Mouse (Mus musculus) regulatory T cell (primary cell): ENCODE results near the gene Mapk8.

ENCODE experiments used
- in situ Hi-C: fragments of 300-600 bp; cut with MboI, MseI; formaldehyde crosslinking; loops from one replicate; pipeline ENCODE4 v1.15.1; 2025; ENCODE audit warnings: high pct_unique_total_duplicates

Gene Mapk8

GRCm38 (mm10) chr14:33447027-33447569 is at the start of gene Mapk8:
Gene Mapk8 (minus strand): TSS chr14:33447158.
- in situ Hi-C loops: loop anchor here (25.0 kb wide), 1 partner anchor 1215 kb away; the partner anchor contains the start of gene Wapl

DNA sequence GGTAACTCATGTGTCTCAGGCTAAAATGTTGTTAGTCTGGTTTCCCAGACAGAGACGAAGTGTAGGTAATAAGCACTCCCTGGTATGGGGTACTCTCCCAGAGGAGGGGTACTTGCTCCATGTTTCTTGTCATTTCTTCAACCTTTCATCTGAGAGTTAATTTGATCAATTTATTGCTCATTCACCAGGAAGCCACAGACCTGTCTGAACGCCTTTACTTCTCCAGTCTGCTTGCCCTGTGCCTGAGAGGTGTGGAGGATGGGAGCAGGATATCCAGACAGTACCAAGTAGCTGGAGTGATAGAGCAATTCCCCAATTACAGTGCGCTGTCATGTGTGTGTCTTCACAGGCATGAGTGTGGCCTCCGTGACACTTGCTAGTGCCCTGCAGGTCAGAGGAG is 48.3 kb upstream of the Mapk8 start:
- in situ Hi-C loops: no loop called here

GRCm38 (mm10) chr14:33487805-33488550 is 41.0 kb upstream of the Mapk8 start:
- in situ Hi-C loops: no loop called here

DNA sequence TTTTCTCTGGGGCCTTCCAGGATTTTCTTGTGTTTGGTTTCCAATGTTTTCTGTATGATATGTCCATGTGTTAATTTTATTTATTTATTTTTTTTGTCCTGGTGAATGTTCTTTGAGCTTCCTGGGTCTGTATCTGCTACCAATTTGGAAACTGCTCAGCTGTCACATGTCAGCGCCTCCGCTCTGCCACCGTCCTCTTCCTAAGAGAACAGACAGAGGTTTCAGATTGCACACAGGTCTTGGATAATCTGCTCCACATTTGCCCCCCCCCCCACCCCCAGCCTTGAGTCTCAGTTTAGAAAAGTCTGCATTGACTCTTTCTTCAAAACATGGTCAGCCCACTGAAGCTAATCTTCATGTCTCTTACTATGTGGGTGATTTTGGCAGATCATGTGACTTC is 35.0 kb upstream of the Mapk8 start:
- in situ Hi-C loops: no loop called here

- in situ Hi-C loops: no loop called here
Measured at GRCm38 (mm10) chr14:33476094-33476760, 29.3 kb upstream of the Mapk8 start.

GRCm38 (mm10) chr14:33474461-33474860 is 27.5 kb upstream of the Mapk8 start:
- in situ Hi-C loops: no loop called here

DNA sequence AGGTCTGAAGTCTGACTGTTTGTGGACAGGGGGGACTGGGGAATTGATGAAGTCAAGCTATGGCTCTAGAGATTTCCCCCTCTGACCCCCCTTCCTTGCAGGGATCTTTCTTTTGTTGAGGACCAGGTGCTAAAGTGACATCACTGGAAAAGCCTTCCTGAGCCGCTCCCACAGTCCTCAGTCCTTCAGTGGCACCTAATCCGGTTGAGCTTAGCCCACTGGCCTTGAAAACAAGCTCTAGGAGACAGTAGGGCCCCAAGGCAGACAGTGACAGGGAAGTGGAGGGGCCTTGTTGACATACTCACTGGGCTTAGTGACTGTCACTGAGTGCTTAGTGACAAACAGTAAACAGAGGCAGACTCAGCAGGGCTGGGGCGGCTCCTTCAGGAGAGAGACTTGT is 24.4 kb upstream of the Mapk8 start, which contains the start of gene Frmpd2:
Frmpd2 (plus strand) TSS at position 366 of the 400 bp plus-strand sequence.
- in situ Hi-C loops: no loop called here

DNA sequence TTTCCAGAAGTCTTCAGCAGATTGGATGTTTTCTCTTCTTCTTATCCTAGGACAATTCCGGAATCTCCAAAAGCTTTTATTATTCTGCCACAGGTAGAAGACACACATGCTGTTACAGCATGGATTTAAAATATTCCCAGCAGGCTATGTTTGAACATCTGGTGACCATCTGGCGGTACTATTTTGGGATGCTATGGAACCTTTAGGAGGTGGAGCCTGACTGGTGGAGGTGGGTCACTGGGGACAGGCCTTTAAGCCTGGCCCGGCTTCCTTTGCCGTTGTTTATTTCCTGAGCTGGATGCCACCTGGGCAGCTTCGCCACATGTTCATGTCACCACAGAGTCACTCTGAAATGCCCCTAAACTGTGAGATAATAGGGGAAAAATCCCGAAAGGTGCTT is 20.8 kb upstream of the Mapk8 start:
- in situ Hi-C loops: no loop called here

DNA sequence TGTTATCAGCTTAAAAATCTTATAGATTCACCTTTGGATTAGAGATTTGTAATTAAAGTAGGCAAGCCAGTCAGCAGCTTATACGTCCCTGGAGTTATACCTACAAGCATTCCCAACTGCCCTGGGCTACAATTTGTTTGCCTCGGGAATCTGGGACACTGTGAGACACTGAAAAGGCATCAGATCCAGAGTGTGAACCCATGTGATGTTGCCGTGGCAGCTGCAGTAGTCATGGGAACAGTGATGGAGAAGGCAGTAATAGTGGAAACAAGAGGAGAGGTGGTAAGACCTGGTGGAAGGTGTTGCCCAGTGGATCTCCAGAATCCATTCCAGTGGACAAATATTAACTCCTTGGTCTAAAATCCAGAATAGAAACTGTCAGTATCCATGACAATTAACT is 16.7 kb upstream of the Mapk8 start:
- in situ Hi-C loops: no loop called here

DNA sequence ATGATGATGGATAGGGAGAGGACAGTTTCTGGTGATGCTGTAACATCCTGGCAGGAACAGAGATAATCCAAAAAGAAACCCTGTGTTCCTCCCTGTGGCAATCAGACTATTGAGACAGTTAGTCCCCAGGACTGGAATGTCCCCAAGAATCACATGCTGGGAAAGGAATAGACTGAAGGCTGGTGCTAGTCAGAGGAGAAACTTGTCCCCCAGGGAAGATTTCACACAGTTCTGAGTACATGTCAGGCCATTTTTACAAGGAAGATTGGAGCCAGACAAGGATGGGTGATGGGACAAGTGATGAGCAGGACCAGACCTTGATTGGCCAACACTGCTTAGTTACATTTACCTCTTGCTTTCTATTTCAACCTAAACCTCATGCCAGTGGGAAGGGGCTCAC is 3.4 kb upstream of the Mapk8 start:
- in situ Hi-C loops: no loop called here

DNA sequence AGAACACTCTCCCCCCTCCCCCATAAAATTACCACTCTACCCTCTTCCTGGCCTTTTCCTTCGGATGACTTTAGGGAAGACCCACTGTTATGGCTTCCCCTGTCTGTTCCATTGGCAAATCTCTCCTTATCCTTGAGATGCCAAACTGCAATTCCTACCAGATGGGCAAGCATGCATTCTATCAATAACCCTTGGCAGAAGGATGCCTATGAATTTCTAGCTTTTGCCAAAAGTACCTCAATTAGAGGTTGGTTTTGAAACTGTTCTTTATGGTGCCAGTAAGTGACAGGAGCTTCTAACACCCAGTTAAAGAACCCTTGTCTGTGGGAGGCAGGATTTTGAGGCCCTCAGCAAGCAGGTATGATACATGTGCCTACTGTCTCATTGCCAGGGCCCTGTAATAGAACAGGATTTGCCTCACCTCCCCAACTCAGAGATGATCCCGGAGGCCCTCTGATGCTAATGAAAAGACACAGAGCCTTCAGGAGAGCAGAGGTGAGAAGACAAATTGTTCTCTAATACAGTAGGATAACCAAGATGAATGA is 2.4 kb upstream of the Mapk8 start:
- in situ Hi-C loops: loop anchor here (25.0 kb wide), 1 partner anchor 1213 kb away; the partner anchor contains the start of gene Wapl

DNA sequence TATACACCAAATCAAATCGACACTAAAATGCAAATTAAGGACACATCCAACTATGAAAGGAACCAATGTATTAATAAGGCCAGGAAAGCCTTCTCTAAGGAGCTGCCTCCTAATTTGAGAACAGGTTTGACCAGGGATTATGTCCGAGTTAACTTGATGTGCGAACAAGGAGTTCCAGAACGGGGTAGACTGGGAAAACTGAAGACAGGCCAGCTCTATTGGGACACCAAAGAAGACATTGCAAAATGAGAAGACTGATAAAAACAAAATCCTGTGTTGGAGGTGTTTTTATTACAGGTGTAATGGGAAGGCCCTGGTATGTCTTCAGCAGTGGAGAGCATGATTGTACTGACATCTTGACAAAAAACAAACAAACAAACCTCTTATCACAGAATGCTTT is 1.3 kb upstream of the Mapk8 start:
- in situ Hi-C loops: loop anchor here (25.0 kb wide), 1 partner anchor 1214 kb away; the partner anchor contains the start of gene Wapl

DNA sequence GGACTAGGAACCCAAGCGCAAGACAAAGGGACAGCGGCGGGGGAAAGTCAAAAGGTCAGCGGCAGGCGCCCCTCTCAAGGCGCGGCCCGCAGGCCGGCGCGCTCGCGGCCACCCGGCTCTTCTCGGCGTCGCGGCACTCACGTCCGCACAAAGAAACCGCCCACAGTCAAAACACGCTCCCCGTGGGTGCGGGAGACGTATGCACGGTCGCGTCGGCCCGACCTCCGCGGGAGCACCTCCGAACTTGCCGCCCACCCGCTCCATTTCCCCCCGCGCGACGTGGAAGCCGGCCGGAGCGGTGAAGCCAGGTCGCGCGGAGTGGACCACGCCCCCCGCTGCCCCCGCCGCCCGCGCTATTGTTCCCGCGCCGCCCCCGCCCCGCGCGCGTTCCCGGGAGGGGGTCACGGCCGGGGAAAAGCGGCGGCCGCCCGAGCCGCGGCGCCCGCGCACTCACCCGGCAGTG is 366 bp downstream of the Mapk8 start:
- in situ Hi-C loops: loop anchor here (25.0 kb wide), 1 partner anchor 1216 kb away; the partner anchor contains the start of gene Wapl

DNA sequence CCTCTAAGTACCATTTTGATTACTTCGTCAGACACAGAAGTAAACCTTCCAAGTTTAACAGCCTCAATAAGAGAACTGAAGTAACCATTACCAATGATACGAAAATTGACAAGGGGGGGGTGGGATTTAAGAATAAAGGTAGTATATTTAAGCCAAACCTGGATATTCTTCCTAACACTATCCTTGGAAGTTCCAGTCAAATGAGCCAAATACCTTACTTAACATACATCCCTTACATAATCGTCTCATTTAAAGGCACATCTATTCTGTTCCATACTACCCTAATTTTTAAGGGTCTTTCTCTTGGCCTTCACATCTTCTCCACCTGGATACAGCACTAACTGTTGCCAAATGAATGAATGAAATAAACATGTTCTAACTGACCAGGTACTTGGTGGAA is 996 bp downstream of the Mapk8 start:
- in situ Hi-C loops: loop anchor here (25.0 kb wide), 1 partner anchor 1216 kb away; the partner anchor contains the start of gene Wapl

- in situ Hi-C loops: loop anchor here (25.0 kb wide), 1 partner anchor 1219 kb away; the partner anchor contains the start of gene Wapl
Measured at GRCm38 (mm10) chr14:33443780-33444179, 3.2 kb downstream of the Mapk8 start.

GRCm38 (mm10) chr14:33432485-33432884 is 14.5 kb downstream of the Mapk8 start:
- in situ Hi-C loops: loop anchor here (25.0 kb wide), 1 partner anchor 1230 kb away; the partner anchor contains the start of gene Wapl

DNA sequence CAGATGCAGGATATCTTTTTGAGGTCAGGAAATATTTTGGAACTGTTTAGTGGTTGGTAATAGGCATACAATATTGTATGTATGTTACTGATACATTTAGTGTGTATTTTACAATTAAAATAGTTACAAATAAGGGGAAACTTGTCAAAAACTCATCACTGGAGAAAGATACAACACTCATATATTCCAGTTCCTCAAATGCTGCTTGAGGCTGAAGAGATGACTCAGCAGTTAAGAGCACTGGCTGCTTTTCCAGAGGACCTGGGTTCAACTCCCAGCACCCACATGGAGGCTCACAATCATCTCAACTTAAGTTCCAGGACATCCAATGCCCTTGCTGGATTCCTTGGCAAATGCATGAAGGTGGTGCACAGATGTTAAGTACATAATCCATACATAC is 22.8 kb downstream of the Mapk8 start:
- in situ Hi-C loops: no loop called here

DNA sequence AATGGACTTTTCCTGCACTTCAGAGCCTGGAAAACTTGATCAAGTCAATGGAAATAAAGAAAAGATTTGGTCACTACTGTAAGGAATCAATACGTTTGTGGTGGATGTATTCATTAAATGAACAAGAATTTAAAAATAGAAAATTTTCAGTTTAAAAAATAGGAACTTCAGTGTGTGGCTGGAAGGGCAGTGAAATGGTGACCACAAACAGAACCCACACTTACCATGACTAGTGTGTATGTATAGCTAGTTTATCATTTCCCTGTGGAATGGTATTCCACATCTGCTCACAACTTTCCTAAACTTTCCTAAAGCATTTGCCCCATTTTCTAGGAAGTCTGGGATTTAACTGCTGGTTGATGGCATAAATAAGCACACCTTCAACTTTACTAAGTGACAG is 24.0 kb downstream of the Mapk8 start:
- in situ Hi-C loops: no loop called here

DNA sequence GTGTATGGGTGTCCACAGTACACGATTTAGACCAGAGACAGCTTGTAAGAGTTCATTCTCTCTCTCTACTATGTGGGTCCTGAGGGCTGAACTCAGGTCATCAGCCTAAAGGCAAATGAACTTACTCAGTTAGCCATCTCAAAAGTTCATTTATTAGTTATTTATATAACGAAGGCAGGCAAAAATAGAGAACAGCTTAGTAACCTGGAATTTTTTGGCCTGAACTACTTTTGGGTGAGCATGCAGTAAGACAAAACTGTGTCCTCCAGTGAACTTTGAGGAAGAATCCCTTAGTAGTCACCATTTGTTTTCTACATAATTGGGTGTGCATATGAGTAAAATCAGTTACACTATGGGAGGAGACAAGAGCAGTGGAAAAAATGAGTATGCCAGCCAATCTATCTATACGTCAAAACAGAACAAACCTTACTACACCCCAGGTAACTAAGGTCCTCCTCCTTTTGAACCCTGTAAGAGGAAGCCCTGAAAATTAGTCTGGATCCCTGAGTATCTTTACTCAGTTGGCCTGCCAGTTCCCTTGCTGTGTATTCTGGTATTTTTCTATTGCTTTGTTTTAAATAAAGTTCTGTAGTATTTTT is 28.5 kb downstream of the Mapk8 start:
- in situ Hi-C loops: no loop called here

GRCm38 (mm10) chr14:33415746-33416145 is 31.2 kb downstream of the Mapk8 start:
- in situ Hi-C loops: no loop called here

DNA sequence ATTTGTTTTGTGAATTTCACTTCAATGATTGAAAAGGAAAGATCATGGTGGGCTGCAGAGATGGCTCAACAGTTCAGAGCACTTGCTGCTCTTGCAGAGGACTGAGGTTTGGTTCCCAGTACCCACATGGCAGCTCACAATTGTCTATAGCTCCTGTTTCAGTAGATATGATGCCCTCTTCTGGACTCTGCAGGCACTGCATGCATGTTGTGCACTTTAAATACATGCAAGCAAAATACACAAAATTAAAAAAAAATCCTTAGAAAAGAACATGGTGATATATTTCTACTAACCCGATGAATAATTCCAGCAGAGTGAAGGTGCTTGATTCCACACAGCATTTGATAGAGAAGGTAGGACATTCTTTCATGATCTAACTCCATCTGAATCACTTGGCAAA is 44.6 kb downstream of the Mapk8 start:
- in situ Hi-C loops: no loop called here

GRCm38 (mm10) chr14:33400019-33400418 is 46.9 kb downstream of the Mapk8 start:
- in situ Hi-C loops: no loop called here
